In genomic region chr9:121132549-121132948, GRCm38 (mm10) we compare ENCODE assay signal across 28 mouse cellular contexts.
A peak's percentile ranks its signal among the peaks of the same experiment; 100 is the strongest.
DNase-seq lines count a peak whose midpoint lies in the region; ATAC-seq and TF ChIP-seq lines count a peak whose summit lies in the region.
"Had no signal": no experiment of that assay in that cellular context is flagged by ENCODE, and none has a peak within 500 bp of the region (broad histone marks: within the 10 kb centered on the region; RNA-seq: fewer than 3 reads in every experiment).

No protein-coding gene starts in this region.

- peak; percentile 10 for DNase-seq in lung, embryonic 14.5 days
- no peak for DNase-seq in lung, postnatal 36 days
- peak; percentile 74 for DNase-seq in 3T3-L1 (ENCODE audit: low read depth, low spot score)
- DNase-seq in Muller cell, postnatal 12 days (ENCODE audit: inconsistent ontology term): peak; percentile 20
- DNase-seq in brain, adult 2 months (ENCODE audit: low read depth, low spot score): peak; percentile 45
- no peak for DNase-seq in thymus, adult 2 months
- no peak for DNase-seq in kidney, adult 8-10 months
- DNase-seq: adrenal gland, adult 8-10 months; adrenal gland, postnatal 36 days; cerebellum, adult 11 months; cerebellum, adult 2 months; cerebellum, adult 9-11 months; cerebellum, postnatal 25 days; forebrain, postnatal 0 days; gastrocnemius, adult 2 months; gastrocnemius, postnatal 14 days; heart, adult 11 months; heart, postnatal 14 days; heart, postnatal 4 days had no signal

- no peaks in the 10 kb centered on the region for H3K9me3 ChIP-seq in lung, embryonic 14.5 days (ENCODE audit: low read depth, low read length)
- H3K9me3 ChIP-seq: embryonic facial prominence, embryonic 12.5 days; embryonic facial prominence, embryonic 15.5 days; heart, embryonic 10.5 days; heart, embryonic 13.5 days had no signal

- TF ChIP-seq CTCF in lung, embryonic 14.5 days (IDR thresholded peaks at IDR 0.05; ENCODE audit: low read depth): no peak
- no peak for TF ChIP-seq CTCF in thymus, adult 2 months (IDR thresholded peaks at IDR 0.05; ENCODE audit: borderline replicate concordance, control insufficient read depth, extremely low read depth, insufficient read depth, low read length, poor library complexity)

- H3K27me3 ChIP-seq in lung, embryonic 14.5 days (ENCODE audit: insufficient read depth, low read length): no peaks in the 10 kb centered on the region
- H3K27me3 ChIP-seq in thymus, adult 2 months (ENCODE audit: control insufficient read depth, insufficient read depth, low read length): no peaks in the 10 kb centered on the region
- H3K27me3 ChIP-seq: embryonic facial prominence, embryonic 12.5 days; embryonic facial prominence, embryonic 15.5 days; heart, embryonic 13.5 days had no signal

- no peak for TF ChIP-seq POLR2A in thymus, adult 2 months (IDR thresholded peaks at IDR 0.05; ENCODE audit: control insufficient read depth, extremely low read depth, insufficient read depth, low read length, poor library complexity)

- H3K4me3 ChIP-seq in lung, embryonic 14.5 days (ENCODE audit: low read depth, low read length): no peak overlapping the region
- H3K4me3 ChIP-seq in thymus, adult 2 months (ENCODE audit: control insufficient read depth, insufficient read depth, low read length): no peak overlapping the region
- H3K4me3 ChIP-seq: embryonic facial prominence, embryonic 12.5 days; embryonic facial prominence, embryonic 15.5 days; gastrocnemius, adult 2 months; heart, embryonic 10.5 days; heart, embryonic 13.5 days had no signal

- no peak overlapping the region for H3K4me2 ChIP-seq in lung, embryonic 14.5 days
- H3K4me2 ChIP-seq: embryonic facial prominence, embryonic 12.5 days; embryonic facial prominence, embryonic 15.5 days; heart, embryonic 13.5 days; hindbrain, embryonic 14.5 days had no signal

- 44% methylated on average over 6 of the region's 6 CpGs for WGBS in lung, embryonic 14.5 days
- 34% methylated on average over 6 of the region's 6 CpGs for WGBS in thymus, adult 2 months

- no peak overlapping the region for H3K27ac ChIP-seq in lung, embryonic 14.5 days (ENCODE audit: low read depth)
- H3K27ac ChIP-seq in thymus, adult 2 months (ENCODE audit: control insufficient read depth, insufficient read depth, low read length): no peak overlapping the region
- H3K27ac ChIP-seq: embryonic facial prominence, embryonic 12.5 days; embryonic facial prominence, embryonic 15.5 days; gastrocnemius, adult 2 months; heart, embryonic 10.5 days; heart, embryonic 13.5 days; hindbrain, embryonic 14.5 days; hindbrain, postnatal 0 days had no signal

- no peaks in the 10 kb centered on the region for H3K4me1 ChIP-seq in lung, embryonic 14.5 days (ENCODE audit: insufficient read depth)
- H3K4me1 ChIP-seq in thymus, adult 2 months (replicated peaks; ENCODE audit: control insufficient read depth, insufficient read depth, low read length): no peaks in the 10 kb centered on the region
- H3K4me1 ChIP-seq: embryonic facial prominence, embryonic 12.5 days; embryonic facial prominence, embryonic 15.5 days; heart, embryonic 13.5 days had no signal

- H3K36me3 ChIP-seq in lung, embryonic 14.5 days (ENCODE audit: insufficient read depth): no peaks in the 10 kb centered on the region
- H3K36me3 ChIP-seq in thymus, adult 2 months (ENCODE audit: control insufficient read depth, insufficient read depth, low read length): no peaks in the 10 kb centered on the region
- H3K36me3 ChIP-seq: embryonic facial prominence, embryonic 12.5 days; embryonic facial prominence, embryonic 15.5 days; heart, embryonic 10.5 days; heart, embryonic 13.5 days had no signal

- no peak for ATAC-seq in lung, embryonic 14.5 days (ENCODE audit: insufficient read depth)
- ATAC-seq: activated CD4-positive, CD25-positive, alpha-beta regulatory T cell, adult 4 months; forebrain, embryonic 14.5 days; forebrain, postnatal 0 days; hindbrain, postnatal 0 days; inflammation-experienced regulatory T-cells, adult 6 months had no signal

- H3K9ac ChIP-seq in lung, embryonic 14.5 days: no peak overlapping the region
- H3K9ac ChIP-seq: embryonic facial prominence, embryonic 12.5 days; embryonic facial prominence, embryonic 15.5 days; forebrain, postnatal 0 days; heart, embryonic 13.5 days; hindbrain, embryonic 14.5 days had no signal

Comparison
In these comparisons a context has a peak if more than half of its experiments do, and no peak if none do; other contexts are left out.
1. DNase-seq: peak in lung, embryonic 14.5 days (single experiment), 3T3-L1 (single experiment), Muller cell, postnatal 12 days (single experiment) and brain, adult 2 months (single experiment); none in lung, postnatal 36 days (single experiment), thymus, adult 2 months (single experiment) and kidney, adult 8-10 months (0 of 2).